Mouse (Mus musculus): ENCODE measurements around the gene Gm28374.

DNA sequence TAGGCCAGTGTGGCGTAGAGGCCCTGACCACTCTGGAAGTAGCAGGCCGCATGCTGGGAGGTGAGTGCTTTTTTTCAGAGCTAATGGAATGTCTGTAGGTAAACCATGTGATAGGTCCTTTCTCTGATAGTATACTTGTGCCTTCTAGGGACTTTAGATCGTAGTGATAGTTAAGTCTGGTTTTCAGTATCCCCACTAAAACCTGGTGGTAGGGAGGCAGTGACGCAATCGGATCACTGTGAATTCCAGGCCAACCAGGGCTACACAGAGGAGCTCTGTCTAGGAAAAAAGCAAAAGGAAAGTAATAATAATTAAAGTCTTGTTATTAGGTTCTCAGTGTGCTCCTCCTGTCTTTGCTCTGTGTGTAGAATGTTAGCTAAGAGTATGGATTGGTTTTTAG is 23.5 kb downstream of the Gm28374 start:
- TF ChIP-seq CTCF (IDR thresholded peaks at IDR 0.05; ENCODE audit: low read depth) (no peak), EP300 (IDR thresholded peaks at IDR 0.05; ENCODE audit: low read depth) (no peak)

Measured in liver, embryonic 14.5 days (tissue).